Mouse (Mus musculus) megakaryocyte-erythroid progenitor cell, adult 5-6 weeks (primary cell): ENCODE measurements around the gene Tcf25. TPM values are rescaled to one million over a fixed set of nuclear protein-coding genes. Genes with fewer than 3 reads are reported as not detected.
"Not testable (repeated sequence)": the region's sequence is repeated elsewhere in the genome, so short reads cannot be mapped to it uniquely, and the experiment has no call there.

ENCODE experiments used
- ATAC-seq: replicated peaks from 2 replicates; pipeline ENCODE4 v1.8.0; 2016; ENCODE audit warnings: mild to moderate bottlenecking, inconsistent platforms; ENCODE audit not compliant: severe bottlenecking, poor library complexity, low FRiP score, low TSS enrichment
- total RNA-seq, 2 experiments: library from RNA; stranded (forward) in 1 of 2; stranded (reverse) in 1 of 2; fragments of 200-1000, 215-1000 nt in 1 of 2; fragments of >200 nt in 1 of 2; fragmentation: Nextera tagmentation in 1 of 2; gene quantifications; 2 replicates each; pipeline ENCODE4 v1.2.3; 2014 to 2017

Gene Tcf25
- total RNA-seq, 2 experiments from 2014 or later, result 104 to 140 TPM

GRCm38 (mm10) chr8:123407612-123408011 is 34.1 kb downstream of the Tcf25 start:
- ATAC-seq, result no peak

- peak; percentile 54 for ATAC-seq
These were observed 35.3 kb downstream of the Tcf25 start for GRCm38 (mm10) chr8:123408586-123409544.

GRCm38 (mm10) chr8:123410049-123410587 is 36.6 kb downstream of the Tcf25 start:
- peak; percentile 19 for ATAC-seq

GRCm38 (mm10) chr8:123410788-123411187 is 37.2 kb downstream of the Tcf25 start:
- no peak for ATAC-seq

- ATAC-seq, result peak; percentile 64
These were observed 37.7 kb downstream of the Tcf25 start, which contains the start of gene Tubb3 for GRCm38 (mm10) chr8:123411246-123411645. Tubb3 (plus strand) TSS chr8:123411424.

GRCm38 (mm10) chr8:123411781-123412327 is 38.3 kb downstream of the Tcf25 start:
- ATAC-seq, result no peak

- no peak for ATAC-seq
These were observed 39.1 kb downstream of the Tcf25 start for GRCm38 (mm10) chr8:123412560-123413170.

GRCm38 (mm10) chr8:123414255-123414654 is 40.7 kb downstream of the Tcf25 start:
- no peak for ATAC-seq

GRCm38 (mm10) chr8:123414997-123415696 is 41.6 kb downstream of the Tcf25 start:
- ATAC-seq, result not testable (repeated sequence)

- peak; percentile 74 for ATAC-seq
These were observed 42.7 kb downstream of the Tcf25 start for GRCm38 (mm10) chr8:123415967-123416943.

GRCm38 (mm10) chr8:123416944-123417555 is 43.5 kb downstream of the Tcf25 start:
- peak; percentile 22; the same call in 1 of the 2 replicates for ATAC-seq

GRCm38 (mm10) chr8:123419711-123420110 is 46.2 kb downstream of the Tcf25 start:
- no peak for ATAC-seq

- ATAC-seq, result no peak
These were observed 47.1 kb downstream of the Tcf25 start for GRCm38 (mm10) chr8:123420525-123421281.

GRCm38 (mm10) chr8:123421325-123421724 is 47.8 kb downstream of the Tcf25 start:
- ATAC-seq, result no peak

GRCm38 (mm10) chr8:123422056-123422780 is 48.7 kb downstream of the Tcf25 start:
- peak; percentile 72 for ATAC-seq

GRCm38 (mm10) chr8:123422781-123423159 is 49.2 kb downstream of the Tcf25 start:
- ATAC-seq, result no peak

- no peak for ATAC-seq
These were observed 49.9 kb downstream of the Tcf25 start, which contains the start of gene Def8 for GRCm38 (mm10) chr8:123423441-123423840. Def8 (plus strand) TSS chr8:123423527.
